Mouse (Mus musculus) urinary bladder, postnatal 10 days (tissue): ENCODE measurements around the gene Ms4a10.

ENCODE experiments used
- DNase-seq: peaks from one replicate; pipeline ENCODE4 v3.0.0; 2022; ENCODE audit warnings: low spot score

Gene Ms4a10

GRCm38 (mm10) chr19:10916506-10916905, 58.0 kb downstream of the Ms4a10 start:
- no peak for DNase-seq

GRCm38 (mm10) chr19:10914870-10915269, 59.6 kb downstream of the Ms4a10 start:
- DNase-seq = no peak

DNA sequence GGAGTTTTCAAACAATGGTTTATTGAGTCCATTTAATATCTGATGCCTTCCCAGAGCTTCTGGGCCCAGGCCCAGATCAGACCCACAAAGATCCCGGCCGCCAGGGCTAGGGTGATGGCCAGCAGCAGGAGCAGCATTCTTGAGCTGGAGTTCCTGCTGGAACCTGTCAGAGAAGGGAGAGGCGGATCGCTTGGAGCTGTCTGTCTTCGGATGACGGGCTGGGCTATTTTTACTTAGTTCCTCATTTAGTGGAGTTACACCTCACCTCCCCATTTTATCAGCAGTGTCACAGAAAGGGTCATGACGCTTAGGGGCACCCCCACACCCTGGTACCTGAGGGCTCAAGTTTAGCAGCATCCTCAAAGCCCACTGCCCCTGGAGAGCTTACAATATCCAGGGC, 60.2 kb downstream of the Ms4a10 start:
- no peak for DNase-seq
